Mouse (Mus musculus): ENCODE results near the gene Strn4. TPM values are rescaled to one million over a fixed set of nuclear protein-coding genes. Genes with fewer than 3 reads are reported as not detected.

The Strn4 gene
- 19.4 and 21.5 TPM in 2 replicates for polyA plus RNA-seq (2012; ENCODE audit: insufficient read depth, insufficient read length, missing spikeins)

GRCm38 (mm10) chr7:16815351-16815941, at the start of gene Strn4:
TSS of gene Strn4 (plus strand) at chr7:16815889.
- Histone ChIP-seq H3K27ac (replicated peaks; ENCODE audit: low read depth, low read length) (peak within 1 kb of the TSS; percentile 89), H3K4me3 (ENCODE audit: insufficient read depth, low read depth, low read length) (peak within 1 kb of the TSS; percentile 70), H3K4me1 (ENCODE audit: control insufficient read depth, insufficient read depth, insufficient read length, low read length) (0 out of 2 replicates have a peak, but pooled peaks cover 8% of the 10 kb centered on the region)

- H3K27ac ChIP-seq (replicated peaks; ENCODE audit: low read depth, low read length), result peak overlapping the region; percentile 91
- peaks cover 12% of the 10 kb centered on the region for H3K4me1 ChIP-seq (ENCODE audit: control insufficient read depth, insufficient read depth, insufficient read length, low read length)
Observed at GRCm38 (mm10) chr7:16766443-16766842, 49.2 kb upstream of the Strn4 start.

GRCm38 (mm10) chr7:16775888-16776287, 39.8 kb upstream of the Strn4 start:
- Histone ChIP-seq H3K27ac (replicated peaks; ENCODE audit: low read depth, low read length) (no peak overlapping the region), H3K4me3 (ENCODE audit: insufficient read depth, low read depth, low read length) (no peak overlapping the region), H3K4me1 (ENCODE audit: control insufficient read depth, insufficient read depth, insufficient read length, low read length) (peaks cover 2% of the 10 kb centered on the region; the same call in 1 of the 2 replicates)

More at GRCm38 (mm10) chr7:16766443-16766842, 49.2 kb upstream of the Strn4 start:
- H3K4me3 ChIP-seq (ENCODE audit: insufficient read depth, low read depth, low read length), result peak overlapping the region; percentile 46

GRCm38 (mm10) chr7:16780076-16780475, 35.6 kb upstream of the Strn4 start:
- Histone ChIP-seq H3K4me3 (ENCODE audit: insufficient read depth, low read depth, low read length) (no peak overlapping the region), H3K27ac (replicated peaks; ENCODE audit: low read depth, low read length) (peak overlapping the region; percentile 80), H3K4me1 (ENCODE audit: control insufficient read depth, insufficient read depth, insufficient read length, low read length) (peaks cover 2% of the 10 kb centered on the region; the same call in 1 of the 2 replicates)

GRCm38 (mm10) chr7:16780825-16781554, 34.7 kb upstream of the Strn4 start, which contains the start of gene Slc1a5:
TSS of gene Slc1a5 (plus strand) at chr7:16781340.
- Histone ChIP-seq H3K4me1 (ENCODE audit: control insufficient read depth, insufficient read depth, insufficient read length, low read length) (peaks cover 2% of the 10 kb centered on the region; the same call in 1 of the 2 replicates), H3K4me3 (ENCODE audit: insufficient read depth, low read depth, low read length) (peak within 1 kb of the TSS; percentile 85), H3K27ac (replicated peaks; ENCODE audit: low read depth, low read length) (peak within 1 kb of the TSS; percentile 75)

GRCm38 (mm10) chr7:16781555-16781815, 34.2 kb upstream of the Strn4 start:
- Histone ChIP-seq H3K27ac (replicated peaks; ENCODE audit: low read depth, low read length) (peak overlapping the region; percentile 75), H3K4me1 (ENCODE audit: control insufficient read depth, insufficient read depth, insufficient read length, low read length) (peaks cover 2% of the 10 kb centered on the region; the same call in 1 of the 2 replicates), H3K4me3 (ENCODE audit: insufficient read depth, low read depth, low read length) (peak overlapping the region; percentile 85)

- Histone ChIP-seq H3K27ac (replicated peaks; ENCODE audit: low read depth, low read length) (peak overlapping the region; percentile 75), H3K4me3 (ENCODE audit: insufficient read depth, low read depth, low read length) (peak overlapping the region; percentile 85), H3K4me1 (ENCODE audit: control insufficient read depth, insufficient read depth, insufficient read length, low read length) (peaks cover 2% of the 10 kb centered on the region; the same call in 1 of the 2 replicates)
Observed at GRCm38 (mm10) chr7:16781816-16782554, 33.7 kb upstream of the Strn4 start.

GRCm38 (mm10) chr7:16782555-16783125, 33.0 kb upstream of the Strn4 start:
- peaks cover 2% of the 10 kb centered on the region; the same call in 1 of the 2 replicates for H3K4me1 ChIP-seq (ENCODE audit: control insufficient read depth, insufficient read depth, insufficient read length, low read length)
- peak overlapping the region; percentile 75 for H3K27ac ChIP-seq (replicated peaks; ENCODE audit: low read depth, low read length)
- H3K4me3 ChIP-seq (ENCODE audit: insufficient read depth, low read depth, low read length), result peak overlapping the region; percentile 85

GRCm38 (mm10) chr7:16783224-16783688, 32.4 kb upstream of the Strn4 start:
- H3K27ac ChIP-seq (replicated peaks; ENCODE audit: low read depth, low read length), result peak overlapping the region; percentile 75

GRCm38 (mm10) chr7:16783758-16784415, 31.8 kb upstream of the Strn4 start:
- Histone ChIP-seq H3K4me3 (ENCODE audit: insufficient read depth, low read depth, low read length) (peak overlapping the region; percentile 85), H3K27ac (replicated peaks; ENCODE audit: low read depth, low read length) (peak overlapping the region; percentile 75), H3K4me1 (ENCODE audit: control insufficient read depth, insufficient read depth, insufficient read length, low read length) (peaks cover 2% of the 10 kb centered on the region; the same call in 1 of the 2 replicates)

More at GRCm38 (mm10) chr7:16783224-16783688, 32.4 kb upstream of the Strn4 start:
- peak overlapping the region; percentile 85 for H3K4me3 ChIP-seq (ENCODE audit: insufficient read depth, low read depth, low read length)
- H3K4me1 ChIP-seq (ENCODE audit: control insufficient read depth, insufficient read depth, insufficient read length, low read length), result peaks cover 2% of the 10 kb centered on the region; the same call in 1 of the 2 replicates

- Histone ChIP-seq H3K4me3 (ENCODE audit: insufficient read depth, low read depth, low read length) (peak overlapping the region; percentile 85), H3K27ac (replicated peaks; ENCODE audit: low read depth, low read length) (peak overlapping the region; percentile 70), H3K4me1 (ENCODE audit: control insufficient read depth, insufficient read depth, insufficient read length, low read length) (peaks cover 2% of the 10 kb centered on the region; the same call in 1 of the 2 replicates)
Observed at GRCm38 (mm10) chr7:16784498-16784976, 31.2 kb upstream of the Strn4 start.

GRCm38 (mm10) chr7:16785541-16786083, 30.1 kb upstream of the Strn4 start:
- Histone ChIP-seq H3K4me1 (ENCODE audit: control insufficient read depth, insufficient read depth, insufficient read length, low read length) (no peaks in the 10 kb centered on the region), H3K27ac (replicated peaks; ENCODE audit: low read depth, low read length) (0 out of 2 replicates have a peak overlapping the region, but pooled peaks have one; percentile 15), H3K4me3 (ENCODE audit: insufficient read depth, low read depth, low read length) (peak overlapping the region; percentile 39)

- H3K27ac ChIP-seq (replicated peaks; ENCODE audit: low read depth, low read length), result no peak overlapping the region
- H3K4me3 ChIP-seq (ENCODE audit: insufficient read depth, low read depth, low read length), result no peak overlapping the region
- H3K4me1 ChIP-seq (ENCODE audit: control insufficient read depth, insufficient read depth, insufficient read length, low read length), result no peaks in the 10 kb centered on the region
Observed at GRCm38 (mm10) chr7:16792316-16792715, 23.4 kb upstream of the Strn4 start.
